Mouse (Mus musculus): ENCODE results near the gene Klk1b5.
A peak's percentile ranks its signal among the peaks of the same experiment; 100 is the strongest.

DNA sequence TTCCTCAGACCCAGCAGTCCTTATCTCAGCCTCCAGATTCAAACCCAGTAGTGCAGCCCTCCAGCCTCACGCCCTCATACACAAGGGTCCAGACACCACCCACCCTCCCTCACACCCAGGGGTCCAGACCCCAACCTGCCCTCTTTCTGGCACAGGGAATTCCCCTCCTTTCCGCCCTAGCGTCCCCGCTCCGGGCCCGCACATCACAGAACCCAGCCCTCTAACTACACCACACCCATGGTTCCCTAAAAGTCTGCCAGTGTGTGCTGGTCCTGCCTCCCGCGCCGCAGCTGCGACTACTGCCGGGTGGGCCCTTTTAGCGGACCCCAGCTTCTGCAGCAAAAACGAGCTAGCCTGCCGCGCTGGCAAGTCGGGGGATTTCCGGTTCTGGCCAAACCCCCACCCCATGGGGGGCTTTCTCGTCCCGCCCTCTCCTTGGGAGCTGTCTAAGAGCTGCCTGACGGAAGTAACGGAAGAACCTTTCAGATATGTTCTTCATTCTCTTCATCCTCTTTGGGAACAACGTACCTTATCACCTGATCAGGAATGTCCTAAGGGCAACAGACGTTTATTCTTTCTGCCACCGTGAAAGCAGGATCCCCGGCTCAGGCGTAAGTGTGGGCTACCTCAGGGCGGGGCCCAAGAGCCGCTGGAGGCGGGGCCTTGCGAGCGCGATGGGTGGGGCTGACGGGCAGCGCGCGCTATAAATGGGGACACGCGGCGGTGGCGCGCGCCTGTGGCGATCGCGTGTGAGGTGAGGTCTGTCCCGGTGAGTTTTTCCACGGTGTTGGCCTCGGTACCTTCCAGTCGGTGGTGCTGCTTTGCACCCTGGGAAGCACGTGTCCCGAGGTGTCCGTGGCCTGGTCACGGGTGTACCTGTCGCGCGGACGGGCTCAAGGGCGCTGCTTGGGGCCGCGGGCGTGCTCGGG lies 30.6 kb downstream of the Klk1b5 start, which contains the start of the genes 1700028J19Rik and 2410002F23Rik:
- 0 out of 2 replicates have a peak, but pooled peaks have one; percentile 2 for TF ChIP-seq CTCF (IDR thresholded peaks at IDR 0.05; ENCODE audit: low read depth)
- TF ChIP-seq EP300 (IDR thresholded peaks at IDR 0.05; ENCODE audit: low read depth), result peak; percentile 87

Measured in liver, postnatal 0 days (tissue).